Mouse (Mus musculus) myocyte (in vitro differentiated cells): ENCODE measurements around the gene Olfr690.

ENCODE experiments used
- CEBPB ChIP-seq: IDR thresholded peaks from 2 replicates; pipeline ENCODE4 v1.6.1; 2011; ENCODE audit warnings: mild to moderate bottlenecking, moderate library complexity; ENCODE audit not compliant: poor library complexity, insufficient read depth, severe bottlenecking
- E2F4 ChIP-seq: IDR thresholded peaks from one replicate; pipeline ENCODE4 v1.6.1; 2011; ENCODE audit warnings: mild to moderate bottlenecking, control low read depth, moderate library complexity; ENCODE audit not compliant: insufficient read depth
- MAX ChIP-seq: IDR thresholded peaks from one replicate; pipeline ENCODE4 v1.6.1; 2011; ENCODE audit warnings: low read depth, mild to moderate bottlenecking, control low read depth
- MYOD1 ChIP-seq, 3 experiments: IDR thresholded peaks; one replicate each; pipeline ENCODE4 v1.6.1; 2011; ENCODE audit warnings: control low read depth in 2 of 3, low read depth in 2 of 3, mild to moderate bottlenecking in 2 of 3, moderate library complexity in 1 of 3; ENCODE audit not compliant: insufficient read length in 2 of 3, control insufficient read depth in 1 of 3
- MYOG ChIP-seq, 3 experiments: IDR thresholded peaks; one replicate each; pipeline ENCODE4 v1.6.1; 2011; ENCODE audit warnings: control low read depth in 2 of 3, low read depth in 2 of 3, mild to moderate bottlenecking in 2 of 3; ENCODE audit not compliant: insufficient read length in 2 of 3, control insufficient read depth in 1 of 3, insufficient read depth in 1 of 3
- POLR2A ChIP-seq: IDR thresholded peaks from one replicate; pipeline ENCODE4 v1.6.1; 2011; ENCODE audit warnings: low read depth, mild to moderate bottlenecking, control low read depth, moderate library complexity; ENCODE audit not compliant: insufficient read length
- POLR2AphosphoS2 ChIP-seq: IDR thresholded peaks from one replicate; pipeline ENCODE4 v1.6.1; 2011; ENCODE audit warnings: low read depth, control low read depth; ENCODE audit not compliant: insufficient read length
- REST ChIP-seq: IDR thresholded peaks from one replicate; pipeline ENCODE4 v1.6.1; 2011; ENCODE audit warnings: mild to moderate bottlenecking, control low read depth, moderate library complexity; ENCODE audit not compliant: insufficient read depth, insufficient read length
- SRF ChIP-seq: IDR thresholded peaks from one replicate; pipeline ENCODE4 v1.6.1; 2011; ENCODE audit warnings: low read depth; ENCODE audit not compliant: control insufficient read depth, insufficient read length
- TCF12 ChIP-seq: IDR thresholded peaks from one replicate; pipeline ENCODE4 v1.6.1; 2011; ENCODE audit warnings: mild to moderate bottlenecking, control low read depth; ENCODE audit not compliant: poor library complexity, insufficient read depth, severe bottlenecking

DNA sequence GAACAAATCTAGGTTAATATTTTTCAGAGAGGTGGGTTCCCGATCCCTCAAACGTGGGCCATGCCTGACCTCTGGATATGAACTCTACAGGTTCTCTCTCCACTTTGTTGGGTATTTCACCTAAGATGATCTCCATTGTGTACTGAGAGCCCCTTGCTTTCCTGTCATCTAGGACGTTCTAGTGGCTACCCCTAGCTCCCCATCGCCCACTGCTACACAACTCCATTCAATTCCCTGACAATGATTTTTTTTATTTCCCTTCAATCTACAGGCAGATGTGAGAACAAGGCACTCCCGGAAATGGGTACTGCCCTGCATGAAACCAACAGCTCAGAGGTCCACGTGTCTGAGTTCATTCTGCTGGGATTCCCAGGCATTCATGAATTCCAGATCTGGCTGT is 46.1 kb downstream of the Olfr690 start, which contains the start of gene Olfr688:
- no peak for TF ChIP-seq POLR2A
- TF ChIP-seq REST = no peak
- no peak for TF ChIP-seq MAX
- TF ChIP-seq POLR2AphosphoS2 = no peak
- no peak for TF ChIP-seq TCF12
- no peak for TF ChIP-seq CEBPB
- no peak for TF ChIP-seq MYOG (IDR thresholded peaks at IDR 0.05; ENCODE audit: control insufficient read depth in 1 of 3, insufficient read depth in 1 of 3, insufficient read length in 2 of 3, low read depth in 2 of 3)
- TF ChIP-seq E2F4 = no peak
- TF ChIP-seq MYOD1 (IDR thresholded peaks at IDR 0.05; ENCODE audit: control insufficient read depth in 1 of 3, insufficient read length in 2 of 3, low read depth in 2 of 3) = no peak
- TF ChIP-seq SRF = no peak
